Mouse (Mus musculus) testis, adult 2 months (tissue): ENCODE measurements around the gene Ninj1.

Source experiments
- CTCF ChIP-seq: fragments of 200-500 bp; IDR thresholded peaks from 2 replicates; pipeline ENCODE4 v1.5.1; 2012; ENCODE audit warnings: low read depth, mild to moderate bottlenecking, inconsistent platforms, low read length, moderate library complexity; ENCODE audit not compliant: control insufficient read depth, insufficient read depth, insufficient replicate concordance
- POLR2A ChIP-seq: fragments of 200-500 bp; IDR thresholded peaks from 2 replicates; pipeline ENCODE4 v1.6.1; 2012; ENCODE audit warnings: low read depth, mild to moderate bottlenecking, inconsistent platforms, low read length, moderate library complexity; ENCODE audit not compliant: control insufficient read depth

DNA sequence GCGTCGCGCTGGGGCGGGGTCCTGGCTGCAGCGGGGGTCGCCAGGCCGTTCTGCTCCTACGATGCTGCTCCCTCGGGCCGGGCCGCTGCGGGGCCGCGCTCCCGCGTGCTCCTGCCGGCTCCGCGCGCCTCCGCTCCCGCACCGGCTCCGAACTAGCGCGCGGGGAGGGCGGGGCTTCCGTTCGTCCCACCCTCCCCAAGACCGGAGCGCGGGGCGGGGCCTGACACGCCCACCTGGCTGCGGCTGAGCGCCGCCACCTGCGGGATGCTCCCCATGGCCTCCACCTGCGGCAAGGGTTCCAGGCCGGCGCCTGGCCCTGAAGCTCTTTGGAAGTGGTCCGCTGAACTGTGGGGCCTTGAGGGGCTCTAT lies 39.4 kb upstream of the Ninj1 start, which contains the start of gene Wnk2:
- no peak for TF ChIP-seq POLR2A
- no peak for TF ChIP-seq CTCF
